Mouse (Mus musculus): ENCODE results near the gene Rfng.
"Not testable (repeated sequence)": the region's sequence is repeated elsewhere in the genome, so short reads cannot be mapped to it uniquely, and the experiment has no call there.

Rfng gene

DNA sequence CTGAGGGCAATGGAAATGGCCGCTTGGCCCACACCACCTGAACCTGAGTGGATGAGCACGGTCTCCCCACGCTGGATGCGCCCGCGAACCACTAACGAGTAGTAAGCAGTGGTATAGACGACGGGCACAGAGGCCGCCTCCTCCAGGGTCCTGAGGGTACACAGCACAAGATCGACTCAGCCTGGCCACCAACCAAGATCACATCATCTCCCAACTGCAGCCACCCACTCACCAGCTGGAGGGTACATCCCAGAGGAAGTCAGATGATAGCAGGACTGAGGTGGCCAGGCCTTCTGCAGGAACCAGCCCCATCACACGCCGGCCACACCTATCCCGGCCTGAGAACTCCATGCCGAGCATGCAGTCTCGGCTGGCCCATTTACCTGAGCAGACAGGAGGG is 28.1 kb upstream of the Rfng start:
- DNase-seq (ENCODE audit: low read depth, low spot score) = no peak

DNA sequence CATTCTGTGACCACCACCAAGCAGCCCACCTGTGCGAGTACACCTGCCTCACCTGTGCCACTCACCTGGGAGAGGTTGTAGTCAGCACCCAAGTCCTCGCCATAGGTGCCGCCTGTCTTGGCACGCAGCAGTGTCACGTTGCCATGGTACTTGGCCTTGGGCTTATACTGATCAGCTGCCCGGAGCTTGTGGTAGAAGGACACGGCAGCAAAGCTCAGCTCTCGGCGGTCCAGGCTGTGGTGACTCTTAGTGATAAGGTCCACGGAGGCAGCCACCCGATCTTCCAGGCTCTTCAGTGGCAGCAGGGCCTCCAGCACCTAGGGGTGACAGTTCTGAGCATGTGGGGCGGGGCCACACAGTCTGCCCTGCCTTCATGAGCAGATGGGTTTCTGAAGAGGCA is 24.0 kb upstream of the Rfng start:
- no peak for DNase-seq (ENCODE audit: low read depth, low spot score)

DNA sequence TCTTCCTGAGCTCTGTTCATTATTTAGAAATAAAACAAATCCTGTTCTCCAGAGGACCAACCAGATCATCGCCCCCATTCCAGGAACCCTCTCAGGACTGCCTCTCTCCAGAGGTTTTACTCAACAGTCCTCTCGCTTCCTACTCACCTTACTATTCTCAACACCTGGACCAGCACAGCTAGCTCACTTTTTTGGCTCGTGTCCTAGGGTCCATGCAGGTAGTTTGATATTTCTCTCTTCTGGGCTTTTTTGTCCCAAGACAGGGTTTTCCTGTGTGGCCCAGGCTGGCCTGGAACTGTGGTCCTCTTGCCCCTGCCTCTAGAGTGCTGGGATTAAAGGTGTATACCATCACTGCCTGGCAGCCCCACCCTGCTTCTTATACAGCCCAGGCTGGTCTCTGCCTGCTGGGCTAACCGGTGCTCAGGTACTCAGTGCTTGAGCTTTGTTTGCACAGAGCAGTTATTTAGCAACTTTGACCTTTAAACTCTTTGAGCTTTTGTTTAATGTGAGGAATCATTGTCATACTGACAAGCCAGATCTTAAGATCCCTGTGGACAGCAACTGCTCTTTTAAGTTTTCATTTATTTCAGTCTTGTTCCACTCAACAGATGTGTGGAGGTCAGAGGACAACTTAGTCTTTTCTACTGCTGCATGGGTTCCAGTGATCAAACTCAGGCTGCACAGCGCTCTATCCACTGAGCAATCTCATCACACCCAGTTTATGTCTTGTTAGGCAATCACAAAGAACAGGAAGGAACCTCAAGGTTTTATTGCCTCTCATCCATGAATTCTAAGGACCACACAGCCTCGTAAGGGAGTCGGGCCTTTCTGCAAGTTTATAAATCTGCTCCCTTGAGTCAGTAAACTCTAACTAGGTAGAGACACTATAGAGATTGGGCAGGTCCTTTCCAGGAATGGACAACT is 21.6 kb upstream of the Rfng start:
- DNase-seq (ENCODE audit: low read depth, low spot score) = no peak

DNA sequence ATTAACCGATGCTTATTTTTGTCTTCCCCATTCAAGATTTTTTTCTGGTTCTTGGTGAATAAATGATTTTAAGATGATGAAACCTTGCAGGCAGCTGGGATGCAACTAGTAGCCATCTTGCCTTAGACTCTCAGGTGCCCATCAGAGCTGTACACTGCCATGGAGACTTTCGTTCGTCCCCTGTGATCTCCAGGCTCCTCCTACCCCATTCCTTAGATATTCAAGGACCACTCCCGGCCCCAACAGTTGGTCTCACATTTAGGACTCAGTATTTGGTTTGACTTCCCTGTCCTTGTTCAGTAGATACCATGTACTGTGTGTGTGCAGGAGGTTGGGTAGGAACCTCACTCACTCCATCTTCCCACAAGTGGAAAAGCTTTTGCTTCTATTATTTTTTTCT is 20.8 kb upstream of the Rfng start:
- no peak for DNase-seq (ENCODE audit: low read depth, low spot score)

DNA sequence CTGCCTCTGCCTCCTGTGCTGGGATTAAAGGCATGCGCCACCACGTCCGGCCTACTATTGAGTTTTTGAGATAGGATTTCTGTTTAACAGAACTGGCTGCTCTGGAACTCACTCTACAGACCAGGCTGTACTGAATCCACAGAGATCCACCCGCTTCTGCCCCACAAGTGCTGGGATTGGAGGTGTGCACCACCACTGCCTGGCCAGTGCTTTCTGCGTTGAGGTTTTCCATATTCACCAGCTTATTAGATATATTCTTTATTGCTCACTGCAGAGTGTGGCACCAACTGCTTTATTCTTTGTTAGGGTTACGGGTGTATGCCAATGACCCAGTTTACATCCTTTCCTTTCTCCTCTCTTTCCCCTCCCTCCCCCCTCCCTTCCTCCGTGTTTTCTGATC is 20.3 kb upstream of the Rfng start:
- no peak for DNase-seq (ENCODE audit: low read depth, low spot score)

DNA sequence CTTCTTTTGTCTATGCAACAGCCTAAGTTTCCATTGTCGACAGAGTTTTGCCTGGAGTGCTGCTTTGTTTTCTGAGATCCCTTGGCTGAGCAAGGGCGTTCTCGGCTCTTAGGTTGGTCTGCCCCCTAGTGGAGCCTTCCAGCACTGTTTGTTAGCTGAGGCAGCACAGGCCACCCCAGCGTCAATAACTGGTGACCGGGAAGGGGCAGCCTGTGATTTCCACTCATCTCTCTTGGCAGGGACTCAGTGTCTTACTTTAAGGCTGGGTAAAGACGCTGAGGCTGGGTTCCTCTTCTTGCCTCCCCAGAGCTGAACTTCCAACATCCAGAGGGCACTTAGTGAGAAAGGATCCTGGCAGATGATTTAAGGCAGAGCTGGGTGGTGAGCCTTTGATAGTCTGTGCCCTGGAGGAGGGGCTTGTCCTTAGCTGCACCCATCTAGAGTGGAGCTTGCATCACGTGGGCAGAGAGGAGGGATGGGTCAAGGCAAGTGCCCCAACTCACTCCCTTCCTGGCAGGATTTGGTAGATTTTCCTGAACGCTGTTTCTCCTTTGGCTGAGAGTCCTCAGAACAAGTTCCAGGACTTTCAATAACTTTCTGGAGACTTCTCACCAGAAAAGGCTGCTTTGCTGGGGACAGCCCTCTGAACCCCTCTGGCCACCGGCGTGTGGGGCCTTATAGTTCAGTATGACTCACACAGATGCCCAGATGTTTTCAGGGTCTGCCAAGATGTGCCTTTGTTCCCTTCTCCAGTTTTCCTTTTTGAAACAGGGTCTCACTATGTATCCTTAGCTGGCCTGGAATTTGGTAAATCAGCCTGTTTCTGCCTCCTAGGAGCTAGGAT is 16.3 kb upstream of the Rfng start:
- DNase-seq (ENCODE audit: low read depth, low spot score) = peak; percentile 81

DNA sequence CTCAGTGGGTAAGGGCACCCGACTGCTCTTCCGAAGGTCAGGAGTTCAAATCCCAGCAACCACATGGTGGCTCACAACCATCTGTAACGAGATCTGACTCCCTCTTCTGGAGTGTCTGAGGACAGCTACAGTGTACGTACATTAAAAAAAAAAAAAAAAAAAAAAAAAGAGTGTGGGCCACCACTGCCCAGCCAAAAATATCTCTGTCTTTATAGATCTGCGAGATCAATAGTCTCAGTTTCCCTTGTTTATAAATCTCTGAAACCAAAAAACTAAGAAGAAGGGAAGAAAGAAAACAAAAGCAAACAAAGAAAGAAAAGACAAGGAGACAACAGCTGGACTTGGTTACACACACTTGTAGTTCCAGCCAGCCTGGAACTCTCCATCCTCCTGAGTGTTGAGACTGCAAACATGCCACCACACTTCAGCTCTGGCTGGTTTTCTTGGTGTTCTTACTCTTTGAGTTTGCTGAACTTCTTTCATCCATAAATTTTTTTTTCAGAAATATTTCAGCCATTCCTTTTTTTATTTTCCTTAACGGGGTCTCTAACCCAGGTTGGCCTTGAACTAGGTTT is 15.4 kb upstream of the Rfng start:
- DNase-seq (ENCODE audit: low read depth, low spot score) = no peak

DNA sequence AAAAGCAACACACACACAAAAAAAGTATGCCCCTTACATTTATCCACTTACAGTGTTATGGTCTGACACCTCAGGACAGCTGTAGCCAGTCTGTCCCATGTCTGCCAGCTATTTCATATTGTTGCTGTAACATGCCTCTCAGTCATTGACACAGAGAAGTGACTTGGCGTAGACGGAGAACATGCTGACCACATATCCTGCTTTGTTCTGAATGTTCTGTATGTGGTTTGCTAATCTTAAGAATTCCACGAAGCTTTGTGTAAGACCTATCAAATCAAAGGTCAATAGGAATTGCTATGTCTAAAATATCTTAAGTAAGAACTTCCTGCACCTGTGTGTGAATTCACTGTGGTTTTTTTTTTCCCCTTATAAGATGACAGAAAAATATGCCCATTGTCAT is 14.2 kb upstream of the Rfng start:
- no peak for DNase-seq (ENCODE audit: low read depth, low spot score)

DNA sequence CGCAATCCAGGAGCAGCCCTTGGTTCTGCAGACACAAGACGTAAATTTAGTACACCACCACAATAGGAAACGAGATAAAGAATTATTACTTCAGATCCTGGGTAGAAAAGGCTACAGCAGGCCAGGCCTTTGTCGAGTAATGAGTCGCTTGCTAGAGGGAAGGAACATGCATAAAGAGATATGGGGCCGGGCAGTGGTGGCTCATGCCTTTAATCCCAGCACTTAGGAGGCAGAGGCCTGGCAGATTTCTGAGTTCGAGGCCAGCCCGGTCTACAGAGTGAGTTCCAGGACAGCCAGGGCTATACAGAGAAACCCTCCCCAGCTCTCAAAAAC is 12.6 kb upstream of the Rfng start:
- no peak for DNase-seq (ENCODE audit: low read depth, low spot score)

DNA sequence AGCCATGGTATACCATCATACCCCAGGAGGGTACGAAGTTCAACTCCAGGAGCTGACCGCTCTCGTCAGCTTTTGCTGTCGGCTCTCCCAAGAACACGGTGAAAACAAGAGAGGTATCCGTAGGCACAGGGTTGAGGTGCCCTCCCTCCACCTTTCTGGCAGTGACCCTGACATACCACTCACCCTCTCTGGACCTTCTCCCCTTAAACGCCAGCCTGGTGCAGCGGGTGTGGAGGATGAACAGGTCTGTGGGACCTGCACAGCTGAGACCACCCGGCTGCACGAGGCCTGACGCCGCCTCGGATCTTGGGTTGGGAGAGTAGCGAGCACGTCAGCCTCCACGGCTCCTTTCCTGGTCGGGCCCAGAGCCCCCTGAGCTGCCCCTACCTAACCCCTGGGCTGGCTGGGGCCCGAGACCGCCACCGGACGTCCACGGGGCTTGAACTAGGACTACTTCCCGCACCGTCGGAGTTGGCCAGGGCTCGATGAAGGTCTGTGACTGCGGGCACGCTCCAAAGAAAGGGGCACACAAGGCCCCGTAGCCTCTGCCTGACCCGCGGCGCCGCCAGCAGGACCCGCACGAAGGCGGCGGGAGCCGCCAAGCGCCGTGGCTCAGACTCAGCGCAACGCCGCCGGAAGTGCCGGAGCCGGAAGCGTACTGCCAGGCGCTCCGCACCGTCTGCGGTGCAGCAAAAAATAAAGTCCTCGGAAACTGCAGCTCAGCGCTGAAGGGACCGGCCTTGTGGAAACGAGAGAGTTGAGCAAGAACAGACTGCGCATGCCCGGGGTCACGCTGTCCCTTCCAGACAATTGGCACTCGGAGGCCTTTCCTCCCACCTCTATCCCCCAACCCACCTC is 12.0 kb upstream of the Rfng start, which contains the start of gene Dus1l:
Gene Dus1l (minus strand): TSS at position 648 of the 858 bp plus-strand sequence.
- DNase-seq (ENCODE audit: low read depth, low spot score) = peak; percentile 97

DNA sequence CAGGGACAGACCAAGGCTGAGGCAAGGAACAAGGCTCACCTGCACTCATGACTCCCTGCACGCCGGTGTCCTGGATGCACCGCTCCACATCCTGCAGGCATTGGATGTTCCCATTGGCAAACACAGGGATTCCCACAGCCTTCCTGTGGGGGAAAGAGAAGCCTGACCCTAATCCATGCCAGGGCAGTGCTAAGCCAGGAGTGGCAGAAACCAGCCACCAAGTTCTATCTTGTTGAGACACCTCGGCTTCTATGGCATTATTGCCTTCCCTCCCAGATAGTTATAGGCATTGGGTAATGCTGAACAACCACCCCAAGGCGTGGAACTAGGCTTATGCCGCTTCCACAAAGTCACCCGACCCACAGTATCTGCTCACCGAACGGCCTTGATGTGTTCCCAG is 8.6 kb upstream of the Rfng start:
- no peak for DNase-seq (ENCODE audit: low read depth, low spot score)

DNA sequence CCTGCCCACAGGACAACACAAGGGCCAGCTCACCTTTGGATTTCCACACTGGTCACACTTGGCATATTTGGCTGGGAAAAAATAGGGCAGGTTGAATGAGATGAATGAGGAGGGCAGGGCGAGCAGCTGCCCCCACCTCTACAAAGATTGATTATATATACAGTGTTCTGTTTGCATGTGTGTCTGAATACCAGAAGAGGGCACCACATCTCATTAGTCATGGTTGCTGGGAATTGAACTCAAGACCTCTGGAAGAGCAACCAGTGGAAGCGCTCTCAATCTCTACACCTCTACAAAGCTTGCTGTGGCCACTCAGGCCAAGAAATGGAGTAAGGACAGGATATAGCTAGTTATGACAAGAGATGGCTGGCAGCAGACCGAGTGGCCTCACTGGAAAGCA is 5.8 kb upstream of the Rfng start:
- no peak for DNase-seq (ENCODE audit: low read depth, low spot score)

DNA sequence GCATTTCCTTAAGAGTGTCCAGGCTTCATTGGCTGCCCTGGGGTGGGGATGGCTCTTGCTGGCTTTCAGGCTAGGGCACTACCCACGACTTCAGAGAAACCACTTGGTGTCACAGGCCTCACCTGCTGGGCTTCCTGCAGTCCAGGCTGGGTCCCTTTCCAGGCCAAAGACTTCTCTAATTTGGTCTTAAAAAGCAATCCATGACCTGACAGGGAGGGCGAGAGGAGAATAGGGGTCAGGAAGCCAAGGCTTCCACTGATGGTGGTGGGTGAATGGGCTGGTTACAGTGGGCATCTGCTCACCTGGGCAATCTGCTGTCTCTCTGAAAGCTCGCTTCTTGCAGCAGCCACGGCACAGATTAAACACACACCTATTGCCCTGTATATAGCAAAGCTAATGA is 5.3 kb upstream of the Rfng start:
- DNase-seq (ENCODE audit: low read depth, low spot score) = no peak

DNA sequence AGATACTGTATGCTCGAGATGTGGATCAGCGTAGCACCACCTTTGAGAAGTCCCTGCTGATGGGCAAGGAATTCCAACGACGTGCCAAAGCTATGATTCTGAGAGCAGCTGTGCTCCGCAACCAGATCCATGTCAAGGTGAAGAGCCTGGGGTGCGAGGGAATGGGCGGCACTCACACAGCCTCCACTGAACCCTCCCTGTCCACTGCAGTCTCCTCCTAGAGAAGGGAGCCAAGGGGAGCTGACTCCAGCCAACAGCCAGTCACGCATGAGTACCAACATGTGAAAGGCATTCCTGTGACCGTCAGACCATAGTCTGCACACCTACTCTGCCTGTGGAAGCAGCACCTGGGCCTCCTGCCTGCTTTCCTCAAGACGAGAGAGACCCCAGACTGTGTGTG is 4.5 kb upstream of the Rfng start:
- not testable (repeated sequence) for DNase-seq (ENCODE audit: low read depth, low spot score)

DNA sequence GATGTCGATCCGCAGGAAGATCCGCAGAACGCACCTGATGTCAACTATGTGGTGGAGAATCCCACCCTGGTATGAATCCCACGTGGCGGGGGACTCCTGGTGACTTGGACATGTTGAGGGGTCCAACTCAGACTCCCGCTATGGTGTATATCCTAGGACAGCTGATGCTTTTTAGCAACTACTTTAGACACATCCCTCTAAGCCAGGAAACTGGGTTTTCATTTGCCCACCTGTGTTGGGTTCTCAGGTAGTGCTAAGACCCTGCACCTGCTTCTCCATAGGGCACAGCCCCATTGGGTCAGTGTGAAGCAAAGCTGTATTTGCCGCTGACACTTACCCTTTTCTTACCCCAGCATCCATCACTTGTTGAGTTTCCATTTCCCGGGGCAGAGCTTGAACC is 1.1 kb upstream of the Rfng start:
- DNase-seq (ENCODE audit: low read depth, low spot score) = no peak

DNA sequence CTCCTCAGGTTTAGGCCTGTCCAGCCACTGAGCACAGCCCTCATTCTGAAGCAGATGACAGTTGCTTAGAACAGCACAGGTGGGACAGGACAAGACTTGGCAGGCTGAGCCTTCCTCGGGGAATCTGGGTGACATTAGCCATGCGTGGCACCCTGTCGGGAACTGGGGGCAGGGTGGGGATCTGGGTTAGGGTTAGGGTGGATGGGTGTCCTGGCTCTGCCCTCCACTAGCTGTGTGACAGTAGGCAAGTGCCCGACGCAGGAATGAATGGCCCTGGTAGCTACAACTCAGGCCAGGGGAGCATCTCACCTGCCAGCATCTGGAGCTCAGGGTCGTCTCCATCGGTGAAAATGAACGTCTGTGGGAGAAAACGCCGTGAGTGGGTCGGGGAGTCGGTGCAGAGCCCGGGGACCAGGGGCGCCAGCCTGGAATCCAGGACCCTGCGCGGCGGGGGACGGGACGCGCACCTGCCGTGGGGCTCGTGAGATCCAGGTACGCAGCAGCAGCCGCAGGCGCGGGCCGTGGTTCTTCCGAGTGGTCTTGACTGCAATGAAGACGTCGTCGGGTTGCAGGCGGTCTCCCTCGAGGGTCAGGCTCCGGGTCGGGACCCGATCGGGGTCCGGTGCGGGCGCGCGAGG is 462 bp downstream of the Rfng start:
- DNase-seq (ENCODE audit: low read depth, low spot score) = no peak

DNA sequence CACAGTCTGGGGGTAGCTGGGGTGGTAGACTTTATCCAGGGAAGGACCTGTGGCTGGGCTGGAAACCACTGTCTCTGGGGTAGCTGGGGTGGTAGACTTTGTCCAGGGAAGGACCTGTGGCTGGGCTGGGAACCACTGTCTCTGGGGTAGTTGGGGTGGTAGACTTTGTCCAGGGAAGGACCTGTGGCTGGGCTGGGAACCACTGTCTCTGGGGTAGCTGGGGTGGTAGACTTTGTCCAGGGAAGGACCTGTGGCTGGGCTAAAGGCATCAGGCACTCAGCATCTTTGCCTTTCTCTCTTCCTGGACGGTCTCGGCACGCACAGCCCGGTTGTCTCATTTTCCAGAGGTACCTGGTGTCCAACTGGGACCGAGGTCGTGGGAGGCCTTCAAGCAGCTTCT is 2.6 kb downstream of the Rfng start:
- not testable (repeated sequence) for DNase-seq (ENCODE audit: low read depth, low spot score)

DNA sequence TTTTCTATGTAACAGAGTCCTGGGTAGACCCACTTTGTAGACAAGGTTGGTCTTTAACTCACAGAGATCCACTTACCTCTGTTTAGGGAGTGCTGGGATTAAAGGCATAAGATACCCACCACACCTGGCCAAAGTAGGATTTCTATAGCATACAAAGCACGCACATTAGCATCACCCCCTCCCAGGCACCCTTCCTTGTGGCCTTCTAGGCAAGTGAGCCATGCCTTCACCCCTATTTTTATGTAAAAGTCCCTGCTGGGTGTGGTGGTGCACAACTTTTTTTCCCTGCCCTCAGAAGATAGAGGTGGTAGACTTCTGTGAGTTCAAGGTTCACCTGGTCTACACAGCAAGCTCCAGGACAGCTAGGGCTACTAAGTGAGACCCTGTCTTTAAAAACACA is 4.1 kb downstream of the Rfng start:
- no peak for DNase-seq (ENCODE audit: low read depth, low spot score)

DNA sequence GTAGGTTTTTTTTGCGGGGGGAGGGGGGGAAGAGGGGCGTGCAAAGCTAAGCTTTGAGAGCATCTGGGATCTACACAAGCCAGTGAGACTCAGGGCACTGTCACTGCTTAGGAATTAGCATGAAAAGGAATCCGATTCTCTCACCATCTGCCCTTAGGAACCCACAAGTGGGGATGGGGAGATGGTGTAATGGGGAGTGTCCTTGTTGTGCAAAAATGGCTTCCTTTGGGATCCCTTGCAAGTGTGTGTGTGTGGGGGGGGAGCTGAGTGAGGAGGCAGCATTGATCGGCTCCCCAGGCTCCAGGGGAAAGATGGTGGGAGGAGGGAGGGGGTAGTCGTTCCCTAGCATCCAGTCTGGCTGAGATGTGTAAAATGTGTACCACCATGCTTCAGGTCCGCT is 6.9 kb downstream of the Rfng start:
- no peak for DNase-seq (ENCODE audit: low read depth, low spot score)

DNA sequence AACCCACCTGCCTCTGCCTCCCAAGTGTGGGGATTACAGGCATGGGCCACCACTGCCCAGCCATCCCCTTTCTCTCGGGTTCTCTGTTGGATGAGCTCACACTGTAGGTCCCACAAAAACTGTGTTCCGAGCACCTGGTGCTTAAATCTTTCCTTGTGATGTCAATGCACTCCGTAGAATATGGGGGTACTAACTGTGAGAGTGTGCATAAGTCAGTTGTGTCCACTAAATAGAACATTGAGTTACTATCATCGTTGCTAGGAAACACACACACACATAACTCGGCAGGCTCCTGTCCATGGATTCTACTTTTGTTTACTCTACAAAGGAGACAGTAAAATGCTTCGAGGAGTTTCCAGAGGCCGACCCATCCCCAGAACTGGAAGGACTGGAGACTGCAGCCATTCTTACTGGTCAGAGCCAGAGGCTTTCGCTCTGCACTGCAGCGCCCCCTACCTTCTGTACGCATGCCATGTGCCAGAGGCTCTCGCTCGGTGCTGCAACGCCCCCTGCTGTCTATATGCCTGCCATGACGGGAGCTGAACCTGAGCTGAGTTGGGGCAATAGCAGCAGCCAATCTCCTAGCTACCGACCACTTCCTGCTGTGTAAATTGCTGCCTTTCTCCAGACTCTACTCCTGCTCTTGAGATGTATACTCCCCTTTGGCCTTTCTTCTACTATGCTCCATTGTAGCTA is 8.1 kb downstream of the Rfng start:
- peak; percentile 88 for DNase-seq (ENCODE audit: low read depth, low spot score)
